Mouse (Mus musculus): Measurements from ENCODE around the gene Gphb5. TPM values are rescaled to one million over a fixed set of nuclear protein-coding genes. Genes with fewer than 3 reads are reported as not detected.
A peak's percentile ranks its signal among the peaks of the same experiment; 100 is the strongest.

The Gphb5 gene
- total RNA-seq (2014; rRNA removed) (not detected in 2 replicates), polyA plus RNA-seq (2015; fragmentation: Nextera tagmentation; extraction: Ambion mirVana) (not detected in 2 replicates)

- Histone ChIP-seq H3K4me2 (ENCODE audit: low read depth, low read length, poor library complexity, severe bottlenecking) (no peak within 1 kb of the TSS), H3K9ac (replicated peaks; ENCODE audit: low read length, poor library complexity, severe bottlenecking) (no peak within 1 kb of the TSS), H3K9me3 (ENCODE audit: low read length) (no peaks in the 10 kb centered on the region), H3K4me3 (ENCODE audit: low read depth, low read length) (no peak within 1 kb of the TSS), H3K27ac (ENCODE audit: low read depth, low read length) (no peak within 1 kb of the TSS), H3K4me1 (ENCODE audit: insufficient read depth, low read length) (no peaks in the 10 kb centered on the region), H3K27me3 (ENCODE audit: insufficient read depth, low read length) (no peaks in the 10 kb centered on the region), H3K36me3 (ENCODE audit: insufficient read depth, low read length) (no peaks in the 10 kb centered on the region)
- 95% methylated on average over 4 of the region's 4 CpGs for WGBS
- TF ChIP-seq CTCF (IDR thresholded peaks at IDR 0.05), result no peak
- DNase-seq (ENCODE audit: low spot score) (no peak), ATAC-seq (ENCODE audit: low FRiP score) (no peak)
These were observed at the start of gene Gphb5 for GRCm38 (mm10) chr12:75416681-75417080. Gene Gphb5 (minus strand): TSS chr12:75416781.

- TF ChIP-seq CTCF (IDR thresholded peaks at IDR 0.05), result no peak
These were observed 49.6 kb upstream of the Gphb5 start for GRCm38 (mm10) chr12:75466206-75466605.

GRCm38 (mm10) chr12:75464016-75464769 is 47.6 kb upstream of the Gphb5 start:
- Histone ChIP-seq H3K4me1 (ENCODE audit: insufficient read depth, low read length) (no peaks in the 10 kb centered on the region), H3K27ac (ENCODE audit: low read depth, low read length) (no peak overlapping the region), H3K4me2 (ENCODE audit: low read depth, low read length, poor library complexity, severe bottlenecking) (no peak overlapping the region), H3K36me3 (ENCODE audit: insufficient read depth, low read length) (peaks cover 29% of the 10 kb centered on the region), H3K9me3 (ENCODE audit: low read length) (no peaks in the 10 kb centered on the region), H3K27me3 (ENCODE audit: insufficient read depth, low read length) (no peaks in the 10 kb centered on the region), H3K9ac (replicated peaks; ENCODE audit: low read length, poor library complexity, severe bottlenecking) (no peak overlapping the region), H3K4me3 (ENCODE audit: low read depth, low read length) (no peak overlapping the region)
- 69% methylated on average over 9 of the region's 9 CpGs for WGBS
- ATAC-seq (ENCODE audit: low FRiP score) (peak; percentile 34; the same call in 1 of the 2 replicates), DNase-seq (ENCODE audit: low spot score) (peak; percentile 64)
- peak; percentile 85 for TF ChIP-seq CTCF (IDR thresholded peaks at IDR 0.05)

More at GRCm38 (mm10) chr12:75466206-75466605, 49.6 kb upstream of the Gphb5 start:
- Histone ChIP-seq H3K9ac (replicated peaks; ENCODE audit: low read length, poor library complexity, severe bottlenecking) (no peak overlapping the region), H3K4me1 (ENCODE audit: insufficient read depth, low read length) (no peaks in the 10 kb centered on the region), H3K4me3 (ENCODE audit: low read depth, low read length) (no peak overlapping the region), H3K4me2 (ENCODE audit: low read depth, low read length, poor library complexity, severe bottlenecking) (no peak overlapping the region), H3K27ac (ENCODE audit: low read depth, low read length) (no peak overlapping the region), H3K9me3 (ENCODE audit: low read length) (no peaks in the 10 kb centered on the region), H3K27me3 (ENCODE audit: insufficient read depth, low read length) (no peaks in the 10 kb centered on the region), H3K36me3 (ENCODE audit: insufficient read depth, low read length) (peaks cover 19% of the 10 kb centered on the region)
- WGBS, result 92% methylated on average over 7 of the region's 7 CpGs
- DNase-seq (ENCODE audit: low spot score) (no peak), ATAC-seq (ENCODE audit: low FRiP score) (no peak)

GRCm38 (mm10) chr12:75460561-75460960 is 44.0 kb upstream of the Gphb5 start:
- H3K4me3 ChIP-seq (ENCODE audit: low read depth, low read length), result no peak overlapping the region
- H3K27ac ChIP-seq (ENCODE audit: low read depth, low read length), result no peak overlapping the region
- H3K36me3 ChIP-seq (ENCODE audit: insufficient read depth, low read length), result peaks cover 24% of the 10 kb centered on the region
- H3K4me2 ChIP-seq (ENCODE audit: low read depth, low read length, poor library complexity, severe bottlenecking), result no peak overlapping the region
- no peaks in the 10 kb centered on the region for H3K27me3 ChIP-seq (ENCODE audit: insufficient read depth, low read length)
- H3K4me1 ChIP-seq (ENCODE audit: insufficient read depth, low read length), result no peaks in the 10 kb centered on the region
- H3K9ac ChIP-seq (replicated peaks; ENCODE audit: low read length, poor library complexity, severe bottlenecking), result no peak overlapping the region
- TF ChIP-seq CTCF (IDR thresholded peaks at IDR 0.05), result no peak
- 86% methylated on average over 5 of the region's 5 CpGs for WGBS
- no peak for DNase-seq (ENCODE audit: low spot score)
- H3K9me3 ChIP-seq (ENCODE audit: low read length), result no peaks in the 10 kb centered on the region
- no peak for ATAC-seq (ENCODE audit: low FRiP score)

- Histone ChIP-seq H3K4me2 (ENCODE audit: low read depth, low read length, poor library complexity, severe bottlenecking) (no peak overlapping the region), H3K4me1 (ENCODE audit: insufficient read depth, low read length) (no peaks in the 10 kb centered on the region), H3K27me3 (ENCODE audit: insufficient read depth, low read length) (no peaks in the 10 kb centered on the region), H3K9ac (replicated peaks; ENCODE audit: low read length, poor library complexity, severe bottlenecking) (no peak overlapping the region), H3K9me3 (ENCODE audit: low read length) (no peaks in the 10 kb centered on the region), H3K27ac (ENCODE audit: low read depth, low read length) (no peak overlapping the region), H3K36me3 (ENCODE audit: insufficient read depth, low read length) (peaks cover 24% of the 10 kb centered on the region), H3K4me3 (ENCODE audit: low read depth, low read length) (no peak overlapping the region)
- no peak for TF ChIP-seq CTCF (IDR thresholded peaks at IDR 0.05)
- ATAC-seq (ENCODE audit: low FRiP score) (no peak), DNase-seq (ENCODE audit: low spot score) (no peak)
- 90% methylated on average over 5 of the region's 5 CpGs for WGBS
These were observed 43.1 kb upstream of the Gphb5 start for GRCm38 (mm10) chr12:75459656-75460055.

GRCm38 (mm10) chr12:75453441-75453840 is 36.9 kb upstream of the Gphb5 start:
- WGBS, result 94% methylated on average over 6 of the region's 6 CpGs
- no peaks in the 10 kb centered on the region for H3K9me3 ChIP-seq (ENCODE audit: low read length)
- no peak for TF ChIP-seq CTCF (IDR thresholded peaks at IDR 0.05)
- H3K4me3 ChIP-seq (ENCODE audit: low read depth, low read length), result no peak overlapping the region
- H3K4me2 ChIP-seq (ENCODE audit: low read depth, low read length, poor library complexity, severe bottlenecking), result no peak overlapping the region
- no peaks in the 10 kb centered on the region for H3K27me3 ChIP-seq (ENCODE audit: insufficient read depth, low read length)
- no peak for ATAC-seq (ENCODE audit: low FRiP score)
- H3K27ac ChIP-seq (ENCODE audit: low read depth, low read length), result no peak overlapping the region
- no peaks in the 10 kb centered on the region for H3K4me1 ChIP-seq (ENCODE audit: insufficient read depth, low read length)
- no peak for DNase-seq (ENCODE audit: low spot score)
- H3K9ac ChIP-seq (replicated peaks; ENCODE audit: low read length, poor library complexity, severe bottlenecking), result no peak overlapping the region
- H3K36me3 ChIP-seq (ENCODE audit: insufficient read depth, low read length), result peaks cover 23% of the 10 kb centered on the region

Data from midbrain, postnatal 0 days (tissue).